Mouse (Mus musculus): ENCODE measurements at regions not wholly inside any gene's neighbourhood (a gene's known extent, or its start where the extent isn't known, plus 50 kb on each side); places are given as distances from the start of the nearest gene placed in this dataset.

DNA sequence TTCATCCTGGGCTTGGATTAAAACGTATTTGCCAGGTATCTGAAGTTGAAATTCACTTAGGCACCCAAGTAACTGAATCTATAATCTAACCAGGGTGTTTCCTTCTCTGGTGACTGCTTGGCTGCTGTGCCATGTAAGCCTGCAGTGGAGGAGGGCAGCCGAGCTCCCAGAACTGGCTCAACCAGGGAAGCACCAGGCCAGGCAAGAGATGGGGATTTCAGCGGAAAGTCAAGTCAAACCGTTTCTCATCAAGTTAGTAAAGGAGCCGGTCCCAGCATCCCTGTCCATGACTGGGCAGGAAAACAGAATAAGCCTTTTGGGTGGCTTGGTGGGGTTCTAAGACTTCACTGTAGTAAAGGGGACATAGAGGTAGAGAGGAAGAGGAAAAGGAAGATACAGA, 341.1 kb upstream of the Sall1 start:
- TF ChIP-seq CTCF (conservative IDR thresholded peaks at IDR 0.05; ENCODE audit: insufficient read depth, insufficient read length, low read depth, low read length) (no peak), POLR2A (IDR thresholded peaks at IDR 0.05; ENCODE audit: low read depth, low read length) (no peak)

All from kidney, adult 2 months (tissue).